Mouse (Mus musculus): ENCODE measurements at regions not wholly inside any gene's neighbourhood (a gene's known extent, or its start where the extent isn't known, plus 50 kb on each side); places are given as distances from the start of the nearest gene placed in this dataset.

- H3K4me3 ChIP-seq (replicated peaks; ENCODE audit: extremely low read depth, low read depth, low read length), result no peak overlapping the region
- H3K4me1 ChIP-seq (ENCODE audit: control insufficient read depth, insufficient read depth, low read length), result no peaks in the 10 kb centered on the region
- no peak for DNase-seq
- no peak for TF ChIP-seq CTCF (IDR thresholded peaks at IDR 0.05; ENCODE audit: insufficient read depth, low read length)
- TF ChIP-seq POLR2A (IDR thresholded peaks at IDR 0.05; ENCODE audit: borderline replicate concordance, extremely low read depth, low read depth, low read length), result no peak
Measured at GRCm38 (mm10) chr1:137364396-137364795, 404.1 kb upstream of the Nr5a2 start.

GRCm38 (mm10) chr1:137363969-137364368, 403.7 kb upstream of the Nr5a2 start:
- TF ChIP-seq CTCF (IDR thresholded peaks at IDR 0.05; ENCODE audit: insufficient read depth, low read length), result no peak
- TF ChIP-seq POLR2A (IDR thresholded peaks at IDR 0.05; ENCODE audit: borderline replicate concordance, extremely low read depth, low read depth, low read length), result no peak
- 93% methylated on average over 2 of the region's 2 CpGs for WGBS
- Histone ChIP-seq H3K4me1 (ENCODE audit: control insufficient read depth, insufficient read depth, low read length) (no peaks in the 10 kb centered on the region), H3K4me3 (replicated peaks; ENCODE audit: extremely low read depth, low read depth, low read length) (no peak overlapping the region)
- DNase-seq, result no peak

GRCm38 (mm10) chr1:137363561-137363960, 403.3 kb upstream of the Nr5a2 start:
- no peak for DNase-seq
- TF ChIP-seq POLR2A (IDR thresholded peaks at IDR 0.05; ENCODE audit: borderline replicate concordance, extremely low read depth, low read depth, low read length), result no peak
- no peak for TF ChIP-seq CTCF (IDR thresholded peaks at IDR 0.05; ENCODE audit: insufficient read depth, low read length)
- H3K4me3 ChIP-seq (replicated peaks; ENCODE audit: extremely low read depth, low read depth, low read length), result no peak overlapping the region
- no peaks in the 10 kb centered on the region for H3K4me1 ChIP-seq (ENCODE audit: control insufficient read depth, insufficient read depth, low read length)
- WGBS, result 29% methylated on average over 1 of the region's 1 CpGs

- TF ChIP-seq POLR2A (IDR thresholded peaks at IDR 0.05; ENCODE audit: borderline replicate concordance, extremely low read depth, low read depth, low read length), result no peak
- no peak for TF ChIP-seq CTCF (IDR thresholded peaks at IDR 0.05; ENCODE audit: insufficient read depth, low read length)
- no peak for DNase-seq
- H3K4me1 ChIP-seq (ENCODE audit: control insufficient read depth, insufficient read depth, low read length), result no peaks in the 10 kb centered on the region
- no peak overlapping the region for H3K4me3 ChIP-seq (replicated peaks; ENCODE audit: extremely low read depth, low read depth, low read length)
- WGBS, result 83% methylated on average over 16 of the region's 16 CpGs
Measured at GRCm38 (mm10) chr1:137360688-137361570, 400.7 kb upstream of the Nr5a2 start.

GRCm38 (mm10) chr1:137355941-137356512, 395.8 kb upstream of the Nr5a2 start:
- TF ChIP-seq CTCF (IDR thresholded peaks at IDR 0.05; ENCODE audit: insufficient read depth, low read length) (no peak), POLR2A (IDR thresholded peaks at IDR 0.05; ENCODE audit: borderline replicate concordance, extremely low read depth, low read depth, low read length) (no peak)
- Histone ChIP-seq H3K4me3 (replicated peaks; ENCODE audit: extremely low read depth, low read depth, low read length) (no peak overlapping the region), H3K4me1 (ENCODE audit: control insufficient read depth, insufficient read depth, low read length) (no peaks in the 10 kb centered on the region)
- WGBS, result 63% methylated on average over 4 of the region's 4 CpGs
- no peak for DNase-seq

GRCm38 (mm10) chr1:137352390-137353027, 392.3 kb upstream of the Nr5a2 start:
- no peak for DNase-seq
- WGBS, result 78% methylated on average over 5 of the region's 5 CpGs
- no peak overlapping the region for H3K4me3 ChIP-seq (replicated peaks; ENCODE audit: extremely low read depth, low read depth, low read length)
- no peak for TF ChIP-seq POLR2A (IDR thresholded peaks at IDR 0.05; ENCODE audit: borderline replicate concordance, extremely low read depth, low read depth, low read length)
- TF ChIP-seq CTCF (IDR thresholded peaks at IDR 0.05; ENCODE audit: insufficient read depth, low read length), result no peak
- no peaks in the 10 kb centered on the region for H3K4me1 ChIP-seq (ENCODE audit: control insufficient read depth, insufficient read depth, low read length)

GRCm38 (mm10) chr1:137334137-137334536, 373.9 kb upstream of the Nr5a2 start:
- H3K4me3 ChIP-seq (replicated peaks; ENCODE audit: extremely low read depth, low read depth, low read length), result no peak overlapping the region
- DNase-seq, result no peak
- no peaks in the 10 kb centered on the region for H3K4me1 ChIP-seq (ENCODE audit: control insufficient read depth, insufficient read depth, low read length)
- 92% methylated on average over 2 of the region's 2 CpGs for whole genome bisulfite sequencing
- no peak for TF ChIP-seq POLR2A (IDR thresholded peaks at IDR 0.05; ENCODE audit: borderline replicate concordance, extremely low read depth, low read depth, low read length)
- TF ChIP-seq CTCF (IDR thresholded peaks at IDR 0.05; ENCODE audit: insufficient read depth, low read length), result peak; percentile 35

GRCm38 (mm10) chr1:137332108-137332769, 372.0 kb upstream of the Nr5a2 start:
- no peaks in the 10 kb centered on the region for H3K4me1 ChIP-seq (ENCODE audit: control insufficient read depth, insufficient read depth, low read length)
- DNase-seq, result no peak
- TF ChIP-seq CTCF (IDR thresholded peaks at IDR 0.05; ENCODE audit: insufficient read depth, low read length), result no peak
- TF ChIP-seq POLR2A (IDR thresholded peaks at IDR 0.05; ENCODE audit: borderline replicate concordance, extremely low read depth, low read depth, low read length), result no peak
- H3K4me3 ChIP-seq (replicated peaks; ENCODE audit: extremely low read depth, low read depth, low read length), result no peak overlapping the region
- 52% methylated on average over 8 of the region's 8 CpGs for WGBS

- no peak for DNase-seq
- WGBS, result 34% methylated on average over 5 of the region's 5 CpGs
- TF ChIP-seq POLR2A (IDR thresholded peaks at IDR 0.05; ENCODE audit: borderline replicate concordance, extremely low read depth, low read depth, low read length) (no peak), CTCF (IDR thresholded peaks at IDR 0.05; ENCODE audit: insufficient read depth, low read length) (no peak)
- H3K4me3 ChIP-seq (replicated peaks; ENCODE audit: extremely low read depth, low read depth, low read length), result no peak overlapping the region
- no peaks in the 10 kb centered on the region for H3K4me1 ChIP-seq (ENCODE audit: control insufficient read depth, insufficient read depth, low read length)
Measured at GRCm38 (mm10) chr1:137331746-137332107, 371.5 kb upstream of the Nr5a2 start.

All from lung, adult 2 months (tissue).